Comparison of ENCODE assay signal across 27 mouse cellular contexts in the genomic region with DNA sequence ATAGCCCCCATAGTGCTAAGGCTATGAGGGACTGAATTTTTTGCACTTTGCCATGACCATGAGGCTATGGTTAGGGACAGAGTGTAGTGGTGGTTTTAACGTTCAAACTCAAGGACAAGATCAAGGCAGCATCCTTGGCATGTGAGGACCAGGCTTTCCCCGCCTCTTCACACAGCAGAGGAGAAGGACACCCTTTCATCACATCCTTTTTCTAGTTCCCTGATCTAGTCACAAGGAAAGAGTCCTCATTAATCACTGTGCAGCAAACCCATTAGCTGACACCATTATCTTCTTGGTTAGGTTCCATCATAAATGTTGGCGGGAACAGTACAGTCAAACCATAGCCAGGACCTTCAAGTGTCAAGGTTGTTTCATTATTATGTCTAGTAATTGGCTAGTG. TPM values are rescaled to one million over a fixed set of nuclear protein-coding genes. Genes with fewer than 3 reads are reported as not detected.
DNase-seq lines count a peak whose midpoint lies in the region.
"Had no signal": no experiment of that assay in that cellular context is flagged by ENCODE, and none has a peak within 500 bp of the region (broad histone marks: within the 10 kb centered on the region; RNA-seq: fewer than 3 reads in every experiment).

No protein-coding gene starts in this region.

- H3K27me3 ChIP-seq in heart, embryonic 10.5 days (ENCODE audit: insufficient read depth, poor library complexity, severe bottlenecking) = no peaks in the 10 kb centered on the region; the same call in 1 of the 2 replicates
- H3K27me3 ChIP-seq: CH12.LX; embryonic facial prominence, embryonic 13.5 days; forebrain, embryonic 12.5 days; forebrain, embryonic 15.5 days; hindbrain, embryonic 12.5 days; hindbrain, embryonic 15.5 days had no signal

- no peaks in the 10 kb centered on the region for H3K9me3 ChIP-seq in heart, embryonic 10.5 days
- H3K9me3 ChIP-seq: embryonic facial prominence, embryonic 10.5 days; embryonic facial prominence, embryonic 13.5 days; forebrain, embryonic 12.5 days; forebrain, embryonic 15.5 days; G1E; hindbrain, embryonic 12.5 days; hindbrain, embryonic 15.5 days had no signal

- peak; percentile 66 for DNase-seq in adrenal gland, adult 2 months
- DNase-seq in adrenal gland, postnatal 4 days (ENCODE audit: low spot score in 2 of 2) = no peak
- DNase-seq in heart, postnatal 10 days = peak; percentile 13 to 27
- no peak for DNase-seq in heart, embryonic 10.5 days (ENCODE audit: low spot score)
- peak; percentile 20 for DNase-seq in testis, postnatal 14 days (ENCODE audit: low spot score)
- DNase-seq in testis, postnatal 10 days (ENCODE audit: low spot score) = no peak
- DNase-seq in adrenal gland, postnatal 36 days = peak; percentile 9 to 55
- no peak for DNase-seq in frontal cortex, postnatal 25 days (ENCODE audit: low spot score in 2 of 2)
- DNase-seq: B cell, adult 2 months; cerebellum, adult 11-12 months; cerebellum, adult 8-10 months; cerebellum, postnatal 10 days; cerebellum, postnatal 36 days; embryo, embryonic 11 days; gastrocnemius, postnatal 10 days; heart, adult 11 months; kidney, adult 2 months had no signal

- no peaks in the 10 kb centered on the region for H3K4me1 ChIP-seq in heart, embryonic 10.5 days
- H3K4me1 ChIP-seq: embryonic facial prominence, embryonic 10.5 days; embryonic facial prominence, embryonic 13.5 days; forebrain, embryonic 12.5 days; forebrain, embryonic 15.5 days; hindbrain, embryonic 12.5 days; hindbrain, embryonic 15.5 days had no signal

- intact Hi-C loops in heart, postnatal 10 days (cut with DNase I) = no loop called here

- H3K4me3 ChIP-seq in heart, embryonic 10.5 days = no peak overlapping the region
- H3K4me3 ChIP-seq: embryonic facial prominence, embryonic 10.5 days; embryonic facial prominence, embryonic 13.5 days; erythroblast, embryonic 14.5 days; forebrain, embryonic 12.5 days; forebrain, embryonic 15.5 days; hindbrain, embryonic 12.5 days; hindbrain, embryonic 15.5 days had no signal

- H3K27ac ChIP-seq in heart, embryonic 10.5 days = no peak overlapping the region
- H3K27ac ChIP-seq: embryonic facial prominence, embryonic 10.5 days; embryonic facial prominence, embryonic 13.5 days; forebrain, embryonic 12.5 days; forebrain, embryonic 15.5 days; hindbrain, embryonic 12.5 days; hindbrain, embryonic 15.5 days had no signal

- WGBS in heart, embryonic 10.5 days = 74% methylated on average over 3 of the region's 3 CpGs

- H3K36me3 ChIP-seq in heart, embryonic 10.5 days = no peaks in the 10 kb centered on the region
- H3K36me3 ChIP-seq: embryonic facial prominence, embryonic 10.5 days; embryonic facial prominence, embryonic 13.5 days; forebrain, embryonic 12.5 days; forebrain, embryonic 15.5 days; G1E; hindbrain, embryonic 12.5 days; hindbrain, embryonic 15.5 days had no signal

RNA-seq across cellular contexts. Expression of gene Trim9, which starts 47.6 kb away (rescaled TPM):
- total RNA-seq in adrenal gland, adult 2 months (2021) = 1 to 10 TPM; 1.6 to 2.1 TPM
- polyA plus RNA-seq in adrenal gland, adult 2 months (2012; rRNA removed) = 0.82 and 0.89 TPM in 2 replicates
- total RNA-seq in adrenal gland, postnatal 4 days (2021) = 1 to 10 TPM; 7.2 to 8.1 TPM
- 1 to 10 TPM in 1 of 2 experiments, under 1 TPM in 1; 0.35 to 1.3 TPM for total RNA-seq in heart, postnatal 10 days (2021)
- 0.33 and 0.55 TPM in 2 replicates for polyA plus RNA-seq in heart, embryonic 10.5 days (2016; fragmentation: Nextera tagmentation; extraction: Ambion mirVana)
- 1 to 10 TPM; 1.3 to 1.5 TPM for total RNA-seq in adrenal gland, postnatal 36 days (2021)
- total RNA-seq: CH12.LX had no signal
- polyA plus RNA-seq: erythroblast, embryonic 14.5 days; G1E; Patski had no signal

RNA-seq across cellular contexts. Expression of gene Tmx1, which starts 57.8 kb away (rescaled TPM):
- 10 to 100 TPM; 40.7 to 41.1 TPM for total RNA-seq in adrenal gland, adult 2 months (2021)
- polyA plus RNA-seq in adrenal gland, adult 2 months (2012; rRNA removed) = 3.3 and 3.8 TPM in 2 replicates
- total RNA-seq in adrenal gland, postnatal 4 days (2021) = 10 to 100 TPM; 56.7 to 60.1 TPM
- total RNA-seq in heart, postnatal 10 days (2021) = 10 to 100 TPM; 45.9 to 49.2 TPM
- polyA plus RNA-seq in heart, embryonic 10.5 days (2016; fragmentation: Nextera tagmentation; extraction: Ambion mirVana) = 105 and 108 TPM in 2 replicates
- total RNA-seq in adrenal gland, postnatal 36 days (2021) = 10 to 100 TPM; 44.9 to 50.3 TPM

Comparison
In these comparisons a context has a peak if more than half of its experiments do, and no peak if none do; other contexts are left out.
1. DNase-seq: peak in adrenal gland, adult 2 months (single experiment), heart, postnatal 10 days (2 of 2), testis, postnatal 14 days (single experiment) and adrenal gland, postnatal 36 days (2 of 2); none in adrenal gland, postnatal 4 days (0 of 2), heart, embryonic 10.5 days (single experiment), testis, postnatal 10 days (single experiment) and frontal cortex, postnatal 25 days (0 of 2).